Mouse (Mus musculus) kidney, adult 8-10 months (tissue): ENCODE results near the gene Rnf151.

Source experiments
- DNase-seq, 2 experiments: peaks; one replicate each; pipeline ENCODE4 v3.0.0; 2022

Gene Rnf151

DNA sequence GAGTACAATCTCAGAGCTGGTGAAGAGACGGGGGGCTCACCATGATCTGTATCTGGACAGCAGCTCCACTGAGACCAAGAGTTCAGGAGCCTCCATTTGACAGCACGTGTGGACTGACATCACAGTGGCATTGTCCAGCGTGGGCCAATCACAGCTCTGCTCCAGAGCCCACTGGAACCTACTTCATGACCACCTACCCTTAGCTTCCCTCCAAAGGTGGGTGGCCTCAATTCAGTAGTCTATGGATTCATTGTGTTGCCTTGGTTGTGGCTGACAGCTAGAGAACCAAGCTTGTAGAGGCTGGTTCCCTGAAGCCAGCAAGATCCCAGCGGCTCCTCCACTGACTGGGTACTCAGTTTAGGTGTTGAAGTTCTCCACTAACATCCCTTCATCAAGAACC lies at the start of gene Rnf151, which contains the start of gene Rps2:
Rnf151 (minus strand) TSS at position 121 of the 400 bp plus-strand sequence.
Rps2 (plus strand) TSS at position 174 of the 400 bp plus-strand sequence.
- DNase-seq = no peak

- DNase-seq = peak; percentile 55 to 62
These were observed 48.5 kb upstream of the Rnf151 start for GRCm38 (mm10) chr17:24766266-24766875.

DNA sequence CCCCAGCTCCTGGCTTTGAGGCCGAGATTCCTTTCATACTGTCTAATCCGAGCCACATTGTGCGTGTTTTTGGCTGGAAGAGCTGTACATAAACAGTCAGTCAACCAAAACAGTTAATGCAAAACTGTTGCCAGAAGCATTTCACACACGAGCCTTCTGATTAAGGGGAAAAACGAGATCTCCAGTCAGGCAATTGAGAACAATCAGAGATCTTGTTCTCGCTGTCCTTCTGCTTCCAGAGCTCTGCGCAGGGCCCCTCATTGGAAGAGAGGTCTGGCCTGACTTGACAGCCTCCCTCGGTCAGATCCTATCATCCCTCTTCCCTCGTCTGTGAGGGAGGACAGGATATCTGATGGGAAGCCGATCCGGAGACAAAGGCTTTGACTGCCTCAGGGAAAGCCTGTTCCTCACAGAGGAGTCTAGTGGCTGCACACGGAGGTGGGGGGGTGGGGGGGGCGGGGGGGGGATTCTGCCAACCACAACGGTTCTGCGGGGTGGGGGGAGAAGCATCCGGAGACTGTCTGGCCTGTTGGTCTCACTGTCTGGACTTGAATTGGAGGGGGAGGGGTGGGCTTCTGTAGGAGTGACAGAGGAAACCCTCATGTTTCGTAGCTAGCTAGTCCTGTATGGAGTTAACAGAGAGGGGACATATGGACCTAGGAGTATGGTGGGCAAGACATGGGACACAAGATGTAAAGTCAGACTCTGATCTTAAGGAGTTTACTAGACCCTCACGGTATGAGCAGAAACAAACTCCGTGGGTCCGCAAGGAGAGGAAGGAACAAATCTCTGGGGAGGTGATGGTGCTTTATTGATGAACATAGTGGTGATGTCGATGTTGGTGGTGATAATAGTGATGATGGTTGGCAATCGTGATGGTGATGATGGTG lies 47.4 kb upstream of the Rnf151 start:
- no peak for DNase-seq

DNA sequence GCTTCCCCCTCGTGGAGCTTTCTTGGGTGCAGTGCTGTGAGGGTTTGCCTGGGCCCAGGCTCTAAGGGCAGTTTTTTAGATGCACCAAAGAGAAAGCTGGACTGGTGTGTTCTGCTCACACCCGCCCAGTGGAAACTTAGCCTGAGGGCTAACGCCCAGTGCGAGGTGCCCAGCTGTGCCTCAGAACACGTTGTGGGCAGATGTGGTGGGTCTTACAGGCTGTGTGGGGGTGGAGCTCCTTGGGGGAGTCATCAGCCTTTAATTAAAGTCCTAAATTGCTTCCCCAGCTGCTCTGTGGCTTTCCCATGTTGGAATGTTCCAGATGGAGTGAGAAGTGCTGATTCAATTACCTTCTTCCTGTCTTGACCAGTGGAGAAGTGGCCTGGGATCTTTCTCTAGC lies 43.3 kb upstream of the Rnf151 start:
- DNase-seq = no peak

DNA sequence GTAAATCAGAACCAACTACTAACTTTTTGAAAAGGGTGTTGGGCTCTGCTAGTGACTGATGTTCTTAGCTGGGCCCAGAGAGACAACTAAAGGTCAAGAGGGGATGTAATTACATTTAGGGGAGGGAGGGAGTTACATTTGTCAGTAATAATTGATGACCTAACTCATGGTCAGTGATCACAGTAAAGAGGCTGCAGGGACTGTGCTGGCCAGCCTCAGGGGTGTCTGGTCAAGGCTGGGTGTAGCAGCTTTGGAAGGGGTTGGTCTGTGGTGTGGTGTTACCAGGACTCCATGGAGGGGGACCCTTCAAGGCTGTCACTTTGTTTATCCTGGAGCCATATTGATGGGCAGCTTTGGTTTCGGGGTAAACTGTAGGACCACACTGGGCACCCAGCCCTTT lies 39.5 kb upstream of the Rnf151 start:
- no peak for DNase-seq

DNA sequence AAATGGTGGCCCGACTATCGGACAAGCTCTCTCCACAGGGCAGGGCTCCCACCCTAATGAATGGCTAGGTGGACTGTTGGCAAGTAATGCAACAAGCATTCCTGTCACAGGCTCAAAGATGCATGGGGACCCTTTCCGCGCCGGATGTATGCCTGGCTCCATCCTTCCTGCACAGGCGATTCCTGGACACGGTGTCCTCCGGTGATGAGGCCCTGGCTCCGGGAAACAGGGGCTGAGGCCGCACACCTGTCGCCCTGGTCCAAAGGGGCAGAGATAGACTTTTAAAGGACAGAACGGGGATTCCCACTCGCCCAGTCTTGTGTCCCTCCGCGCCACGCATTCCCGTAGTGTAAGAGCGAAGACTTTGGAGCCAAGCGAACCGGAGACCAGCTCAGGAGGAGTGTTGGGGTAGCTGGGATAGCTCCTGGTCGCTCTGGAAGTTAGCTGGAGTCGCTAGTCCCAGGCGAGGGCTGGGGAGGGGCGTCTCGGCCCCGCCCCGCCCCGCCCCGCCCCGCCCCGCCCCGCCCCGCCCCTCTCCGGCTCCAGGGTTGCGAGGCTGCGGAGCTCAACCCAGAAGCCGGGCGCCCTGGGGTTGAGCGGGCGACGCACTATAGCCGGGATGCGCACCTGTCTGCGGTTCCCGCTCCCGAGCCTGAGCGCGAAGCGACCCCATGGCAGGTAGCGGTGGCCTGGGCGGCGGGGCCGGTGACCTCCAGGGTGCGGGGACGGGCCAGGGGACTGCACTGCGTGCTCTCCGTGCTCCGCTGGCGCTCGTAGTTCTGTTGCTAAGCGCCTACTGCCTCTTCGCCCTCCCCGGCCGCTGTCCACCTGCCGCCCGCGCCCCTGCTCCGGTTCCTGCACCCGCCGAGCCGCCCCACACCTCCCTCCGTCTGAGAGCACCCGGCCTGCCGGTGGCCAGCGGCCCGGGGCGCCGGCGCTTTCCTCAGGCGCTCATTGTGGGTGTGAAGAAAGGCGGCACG lies 34.8 kb upstream of the Rnf151 start, which contains the start of gene Hs3st6:
Hs3st6 (plus strand) TSS at position 574 of the 980 bp plus-strand sequence.
- peak in 1 of 2 experiments; percentile 33 for DNase-seq

GRCm38 (mm10) chr17:24751528-24751927 lies 33.7 kb upstream of the Rnf151 start:
- DNase-seq = no peak

DNA sequence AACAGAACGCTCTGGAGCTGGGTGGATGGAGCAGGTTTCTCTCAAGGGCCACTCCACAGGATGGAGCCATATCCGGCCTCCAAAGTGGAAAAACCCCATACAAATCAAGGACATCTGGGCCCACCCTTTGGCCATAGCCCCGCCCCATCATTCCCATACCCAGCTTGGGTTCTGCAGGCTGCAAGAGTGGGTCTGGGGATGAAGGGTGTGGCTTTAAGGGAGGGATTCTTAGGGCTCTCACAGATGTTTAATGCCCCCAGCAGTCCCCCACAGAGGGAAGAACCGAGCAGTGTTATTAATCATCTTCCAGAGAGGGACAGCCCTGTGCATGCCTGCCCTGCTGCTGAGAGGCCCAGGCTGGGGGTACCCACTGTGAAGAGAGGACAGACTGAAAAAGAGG lies 29.1 kb upstream of the Rnf151 start:
- no peak for DNase-seq

DNA sequence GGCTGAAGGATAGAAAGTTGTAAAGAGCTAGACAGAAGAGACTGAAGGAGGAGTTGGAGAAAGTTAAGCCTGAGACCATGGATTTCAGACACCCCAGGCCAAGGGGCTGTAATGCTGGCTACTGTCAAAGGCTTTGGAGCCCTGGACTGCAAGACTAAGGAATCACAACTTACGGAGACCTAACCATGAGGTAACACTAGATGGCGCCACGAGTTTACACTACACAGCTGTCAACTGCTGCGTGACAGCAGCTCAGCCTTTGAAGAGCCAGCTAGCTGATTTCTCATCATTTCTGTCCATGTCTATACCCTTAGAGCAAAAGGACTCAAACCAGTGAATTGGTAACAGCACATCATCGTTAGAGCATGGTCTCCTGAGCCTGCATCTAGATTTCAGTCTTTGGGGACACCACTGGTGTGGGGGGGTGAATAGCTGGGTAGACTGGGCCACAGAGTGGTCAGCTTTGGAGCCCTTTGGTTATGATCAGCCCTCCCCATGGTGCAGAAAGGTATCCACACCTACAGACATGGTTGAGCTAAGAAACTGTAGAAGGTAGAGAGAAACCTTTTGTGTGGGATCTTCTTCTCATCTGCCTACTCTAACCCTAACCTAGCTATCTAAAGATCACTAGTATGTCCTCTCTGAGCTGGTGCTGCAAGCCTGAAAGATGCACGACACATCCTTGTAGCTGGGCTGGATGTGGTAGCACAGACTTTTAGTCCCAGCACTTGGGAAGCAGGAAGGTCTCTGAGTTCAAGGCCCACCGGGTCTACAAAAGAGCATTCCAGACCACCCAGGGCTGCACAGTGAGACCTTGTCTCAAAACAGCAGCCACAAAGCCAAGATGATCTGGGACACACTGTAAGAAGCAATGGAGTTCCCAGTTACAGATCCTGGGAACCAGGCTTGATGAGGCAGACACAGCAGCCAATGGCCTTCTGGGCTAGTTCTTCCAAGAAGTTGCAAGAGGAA lies 27.9 kb upstream of the Rnf151 start:
- DNase-seq = peak; percentile 83 to 92

GRCm38 (mm10) chr17:24744381-24744780 lies 26.5 kb upstream of the Rnf151 start:
- DNase-seq = no peak

- DNase-seq = no peak
These were observed 26.0 kb upstream of the Rnf151 start for GRCm38 (mm10) chr17:24743896-24744295.

GRCm38 (mm10) chr17:24742307-24742706 lies 24.4 kb upstream of the Rnf151 start:
- DNase-seq = no peak

DNA sequence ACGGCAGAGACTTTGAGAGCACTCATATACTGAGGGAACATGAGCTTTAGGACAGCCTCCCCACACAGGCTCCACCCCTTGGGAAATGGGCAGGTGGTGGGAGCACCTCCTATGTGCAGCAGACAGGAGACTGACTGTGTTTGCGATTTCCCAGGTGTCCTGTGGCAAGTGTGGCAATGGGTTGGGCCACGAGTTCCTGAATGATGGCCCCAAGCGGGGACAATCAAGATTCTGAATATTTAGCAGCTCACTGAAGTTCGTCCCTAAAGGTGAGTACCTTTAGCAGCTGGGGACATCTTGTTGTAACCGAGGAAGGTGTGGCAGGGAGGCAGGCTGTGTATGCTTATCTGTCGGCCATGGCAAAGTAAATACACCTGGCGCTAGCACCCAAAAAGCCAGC lies 22.1 kb upstream of the Rnf151 start:
- no peak for DNase-seq

DNA sequence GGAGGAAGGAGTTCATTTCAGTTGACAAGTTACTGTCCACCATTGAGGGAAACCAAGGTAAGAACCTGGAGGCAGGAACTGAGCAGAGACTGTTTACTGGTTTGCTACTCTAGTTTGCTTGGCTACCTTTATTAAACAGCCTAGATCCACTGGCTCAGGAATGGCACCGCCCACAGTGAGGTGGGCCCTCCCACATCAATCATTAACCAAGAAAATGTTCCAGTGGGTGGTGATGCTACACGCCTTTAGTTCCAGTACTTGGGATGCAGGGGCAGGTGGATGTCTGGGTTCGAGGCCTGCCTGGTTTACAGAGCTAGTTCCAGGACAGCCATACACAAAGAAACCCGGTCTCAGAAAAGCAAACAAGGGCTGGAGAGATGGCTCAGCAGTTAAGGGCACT lies 20.4 kb upstream of the Rnf151 start:
- DNase-seq = peak; percentile 82 to 89

DNA sequence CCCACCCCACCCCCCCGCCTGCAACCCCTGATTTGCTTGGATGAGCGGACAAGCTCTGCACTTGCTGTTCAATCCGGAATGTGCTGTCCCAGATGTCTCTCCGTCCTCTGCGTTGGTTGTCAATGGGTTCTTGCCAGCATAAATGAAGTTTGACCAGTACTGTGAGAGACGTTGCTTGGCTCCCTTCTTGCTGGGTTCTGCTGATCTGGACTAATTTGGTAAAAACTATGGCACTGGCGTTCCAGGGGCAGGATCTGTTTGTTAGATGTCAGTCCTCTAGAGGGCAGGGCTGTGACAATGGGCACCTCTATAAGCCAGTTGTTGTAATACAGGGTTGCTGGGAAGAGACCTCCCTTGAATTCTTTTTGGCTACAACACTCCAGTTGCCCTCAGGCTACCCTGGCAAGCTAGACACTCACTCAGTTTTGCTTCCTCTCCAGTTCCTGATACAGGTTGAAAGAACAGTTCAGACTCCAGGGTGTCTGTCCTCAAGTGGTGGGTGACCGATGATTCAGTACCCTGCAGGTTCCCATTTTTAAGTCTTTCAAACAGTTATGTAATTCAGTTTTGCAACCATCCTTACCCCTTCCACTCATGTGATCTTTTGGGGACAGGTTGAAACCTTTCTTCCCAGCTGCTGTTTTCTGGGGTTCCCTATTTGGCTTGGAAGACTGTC lies 19.4 kb upstream of the Rnf151 start:
- DNase-seq = peak; percentile 65 to 72

DNA sequence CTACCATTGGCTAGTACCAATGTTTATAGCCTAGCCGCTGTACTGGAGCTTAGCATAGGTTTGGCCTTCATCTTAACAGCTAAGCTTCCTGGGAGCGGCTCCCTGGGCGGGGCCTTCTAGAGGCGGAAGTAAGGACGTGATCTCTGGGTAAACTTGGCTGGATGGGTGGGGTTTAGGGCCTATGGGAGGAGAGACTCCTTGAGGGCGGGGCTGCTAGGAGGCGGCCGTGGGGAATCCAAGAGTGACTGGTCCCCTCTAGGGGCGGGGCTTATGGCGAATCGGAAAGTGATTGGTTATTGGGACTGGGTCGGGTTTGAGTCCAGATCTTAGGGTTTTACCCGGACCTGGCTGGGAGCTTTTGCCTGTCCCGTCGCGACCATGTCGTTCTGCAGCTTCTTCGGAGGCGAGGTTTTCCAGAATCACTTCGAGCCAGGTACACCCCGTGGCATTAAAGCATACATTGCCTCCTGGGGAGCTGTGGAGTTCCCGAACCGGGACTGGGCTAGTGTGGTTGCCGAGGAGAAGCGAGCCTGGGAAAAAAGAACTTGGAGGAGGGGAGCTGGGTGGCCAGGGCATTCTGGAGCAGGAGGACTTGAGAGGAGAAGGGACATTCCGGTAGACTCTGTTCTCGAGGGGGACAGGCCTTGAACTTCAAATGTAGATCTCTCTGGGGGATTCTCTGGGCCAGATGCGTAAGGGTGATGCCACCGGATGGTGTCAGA lies 18.6 kb upstream of the Rnf151 start, which contains the start of gene Msrb1:
Msrb1 (plus strand) TSS at position 313 of the 722 bp plus-strand sequence.
- DNase-seq = peak; percentile 99

DNA sequence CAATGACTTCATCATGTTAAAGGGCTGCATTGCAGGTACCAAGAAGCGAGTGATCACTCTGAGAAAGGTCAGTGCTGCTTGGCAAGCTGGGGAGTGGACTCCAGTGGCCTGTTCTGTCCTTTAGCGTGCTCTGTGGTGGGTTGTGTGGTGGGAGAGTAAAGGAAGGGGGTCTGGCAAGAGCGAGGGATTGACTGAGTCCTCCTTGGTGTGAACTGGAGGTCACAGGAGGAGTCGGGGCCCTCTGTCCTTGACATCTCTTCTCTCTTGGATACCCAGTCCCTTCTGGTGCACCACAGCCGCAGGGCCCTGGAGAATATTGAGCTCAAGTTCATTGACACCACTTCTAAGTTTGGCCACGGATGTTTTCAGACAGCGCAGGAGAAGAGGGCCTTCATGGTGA lies 17.6 kb upstream of the Rnf151 start:
- no peak for DNase-seq

GRCm38 (mm10) chr17:24734513-24734912 lies 16.6 kb upstream of the Rnf151 start:
- no peak for DNase-seq

GRCm38 (mm10) chr17:24733434-24734050 lies 15.7 kb upstream of the Rnf151 start:
- no peak for DNase-seq
